Mouse (Mus musculus): ENCODE data around the gene Fem1b. TPM values are rescaled to one million over a fixed set of nuclear protein-coding genes. Genes with fewer than 3 reads are reported as not detected.
"Not testable (repeated sequence)": the region's sequence is repeated elsewhere in the genome, so short reads cannot be mapped to it uniquely, and the experiment has no call there.

Fem1b gene
- polyA plus RNA-seq, 1 experiment from 2014 or later = 49.0 TPM

DNA sequence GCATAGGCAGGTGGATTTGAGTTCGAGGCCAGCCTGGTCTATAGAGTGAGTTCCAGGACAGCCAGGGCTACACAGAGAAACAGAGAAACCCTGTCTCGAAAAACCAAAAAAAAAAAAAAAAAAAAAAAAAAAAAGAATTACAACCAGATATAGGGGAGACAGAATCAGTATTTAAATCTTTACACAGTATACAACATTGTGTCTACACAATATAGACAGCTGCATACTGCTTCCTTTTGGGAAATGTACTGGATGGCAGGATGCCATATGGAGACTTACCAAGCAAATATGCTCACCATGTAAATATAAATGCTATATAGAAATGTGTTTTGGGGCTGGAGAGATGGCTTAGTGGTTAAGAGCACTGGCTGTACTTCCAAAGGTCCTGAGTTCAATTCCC, 12.5 kb downstream of the Fem1b start:
- not testable (repeated sequence) for ATAC-seq (replicated peaks); H3K4me1 ChIP-seq; H3K9me3 ChIP-seq; H3K4me2 ChIP-seq (replicated peaks); H3K4me3 ChIP-seq; H3K9ac ChIP-seq (replicated peaks); H3K27me3 ChIP-seq; H3K27ac ChIP-seq (replicated peaks)
- peaks cover 27% of the 10 kb centered on the region for H3K36me3 ChIP-seq
- WGBS = 92% methylated on average over 2 of the region's 2 CpGs

DNA sequence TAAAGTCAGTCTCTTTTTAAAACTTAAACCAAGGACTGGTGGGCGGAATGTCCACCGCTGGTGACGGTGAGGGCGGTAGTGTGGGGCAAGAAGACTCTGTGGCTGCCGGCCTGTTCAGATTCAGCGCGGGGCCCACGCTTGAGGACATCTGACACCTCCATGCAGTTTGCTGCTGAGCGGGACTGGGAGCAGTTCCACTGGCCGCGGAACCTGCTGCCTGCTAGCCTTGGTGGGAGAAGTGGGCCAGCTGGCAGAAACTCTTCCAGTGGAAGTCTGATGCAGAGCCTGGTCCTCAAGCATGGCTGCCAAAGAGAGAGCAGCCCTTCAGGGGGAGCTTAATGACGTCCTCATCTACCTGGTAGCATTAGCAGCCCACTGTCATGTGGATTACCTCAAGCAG, 21.9 kb downstream of the Fem1b start:
- no peaks in the 10 kb centered on the region for H3K27me3 ChIP-seq
- no peak overlapping the region for H3K4me2 ChIP-seq (replicated peaks)
- no peak overlapping the region for H3K27ac ChIP-seq (replicated peaks)
- WGBS = 91% methylated on average over 12 of the region's 12 CpGs
- H3K36me3 ChIP-seq = peaks cover 16% of the 10 kb centered on the region
- H3K4me1 ChIP-seq = no peaks in the 10 kb centered on the region
- no peaks in the 10 kb centered on the region for H3K9me3 ChIP-seq
- no peak overlapping the region for H3K9ac ChIP-seq (replicated peaks)
- no peak for ATAC-seq (replicated peaks)
- H3K4me3 ChIP-seq = no peak overlapping the region

DNA sequence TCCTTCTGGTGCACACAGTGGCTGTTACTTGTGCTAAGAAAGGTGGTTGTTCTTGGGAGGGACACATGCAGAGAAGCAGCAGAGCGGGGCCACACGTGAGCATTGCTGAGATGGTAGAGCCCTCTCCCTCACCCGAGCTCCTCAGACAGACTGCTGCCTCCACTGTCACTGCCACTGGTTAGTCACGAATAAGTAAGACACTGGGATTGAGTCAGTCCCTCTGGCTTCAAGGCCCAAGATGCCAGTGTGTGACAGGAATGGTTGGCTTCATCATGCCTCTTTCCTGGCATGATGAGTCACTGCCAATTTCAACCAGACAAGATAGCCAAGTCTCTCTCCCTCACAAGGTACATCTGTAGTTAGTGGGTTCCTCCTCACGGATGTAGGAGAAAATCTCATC, 25.0 kb downstream of the Fem1b start:
- no peak overlapping the region for H3K27ac ChIP-seq (replicated peaks)
- peaks cover 24% of the 10 kb centered on the region for H3K4me1 ChIP-seq
- H3K4me3 ChIP-seq = no peak overlapping the region
- 79% methylated on average over 5 of the region's 5 CpGs for WGBS
- no peak overlapping the region for H3K4me2 ChIP-seq (replicated peaks)
- no peaks in the 10 kb centered on the region for H3K36me3 ChIP-seq
- H3K9me3 ChIP-seq = no peaks in the 10 kb centered on the region
- no peak overlapping the region for H3K9ac ChIP-seq (replicated peaks)
- no peak for ATAC-seq (replicated peaks)
- no peaks in the 10 kb centered on the region for H3K27me3 ChIP-seq

DNA sequence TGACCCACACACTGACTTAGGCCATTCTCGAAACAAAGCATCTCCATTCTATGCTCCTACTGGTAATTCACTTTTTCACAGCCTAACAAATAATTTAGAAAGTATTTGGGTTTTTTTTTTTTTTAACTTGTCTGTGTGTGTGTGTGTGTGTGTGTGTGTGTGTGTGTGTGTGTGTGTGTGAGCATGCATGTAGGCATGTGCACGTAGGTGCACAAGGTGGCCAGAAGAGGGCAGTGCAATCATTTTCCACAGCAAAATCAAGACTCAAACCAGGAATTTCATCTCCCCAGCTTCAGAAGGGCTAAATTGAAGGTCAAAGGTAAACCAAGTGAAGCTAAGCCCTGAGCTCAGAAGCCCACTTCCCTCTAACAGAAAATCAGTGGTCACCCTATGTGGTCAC, 27.5 kb downstream of the Fem1b start:
- Histone ChIP-seq H3K4me3 (no peak overlapping the region), H3K27ac (replicated peaks) (0 out of 2 replicates have a peak overlapping the region, but pooled peaks have one; percentile 72), H3K9me3 (no peaks in the 10 kb centered on the region), H3K9ac (replicated peaks) (no peak overlapping the region), H3K27me3 (no peaks in the 10 kb centered on the region), H3K4me2 (replicated peaks) (no peak overlapping the region), H3K4me1 (peaks cover 25% of the 10 kb centered on the region), H3K36me3 (no peaks in the 10 kb centered on the region)
- no peak for ATAC-seq (replicated peaks)
- WGBS = 90% methylated on average over 2 of the region's 2 CpGs

DNA sequence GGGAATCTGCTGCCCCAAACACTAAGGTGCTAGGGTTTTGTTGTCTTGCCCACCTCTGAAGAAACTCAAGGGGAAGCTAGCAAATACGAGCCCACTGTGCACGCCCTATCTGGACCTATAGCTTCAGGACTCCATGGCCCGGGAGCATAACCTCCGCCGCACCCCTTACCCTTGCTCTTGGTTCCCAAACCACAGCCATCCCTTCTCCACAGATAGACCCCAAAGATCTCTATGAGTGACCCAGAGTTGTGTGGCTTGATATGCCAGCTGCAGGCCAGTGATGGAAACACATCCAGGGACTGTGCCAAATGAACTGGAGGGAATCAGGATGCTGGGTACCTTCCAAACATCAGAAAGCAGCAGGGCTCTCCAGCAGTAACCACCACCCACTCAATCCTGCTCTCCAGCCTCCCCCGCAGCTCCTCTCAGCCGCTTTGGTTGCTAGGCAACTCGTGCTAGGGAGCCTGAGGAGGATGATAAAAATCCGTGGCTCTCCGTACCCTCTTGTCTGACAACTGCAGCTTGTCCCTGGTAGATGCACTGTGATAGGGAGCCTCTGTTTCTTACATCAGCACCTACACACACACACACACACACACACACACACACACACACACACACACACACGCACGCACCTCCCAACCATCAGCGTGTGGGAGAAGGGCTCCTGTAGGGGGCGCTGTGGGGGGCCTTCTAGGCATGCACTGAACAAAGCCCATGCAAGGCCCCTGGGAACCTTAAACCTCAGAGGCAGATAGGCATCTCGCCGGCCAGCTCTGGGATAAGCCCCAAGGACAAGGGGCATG, 28.6 kb downstream of the Fem1b start:
- ATAC-seq (replicated peaks) = peak; percentile 90
- H3K27me3 ChIP-seq = no peaks in the 10 kb centered on the region
- no peaks in the 10 kb centered on the region for H3K36me3 ChIP-seq
- H3K9ac ChIP-seq (replicated peaks) = no peak overlapping the region; the same call in 1 of the 2 replicates
- peak overlapping the region; percentile 31 for H3K4me2 ChIP-seq (replicated peaks)
- 33% methylated on average over 16 of the region's 16 CpGs for WGBS
- no peaks in the 10 kb centered on the region for H3K9me3 ChIP-seq
- H3K4me1 ChIP-seq = peaks cover 29% of the 10 kb centered on the region
- H3K27ac ChIP-seq (replicated peaks) = peak overlapping the region; percentile 72
- H3K4me3 ChIP-seq = no peak overlapping the region

DNA sequence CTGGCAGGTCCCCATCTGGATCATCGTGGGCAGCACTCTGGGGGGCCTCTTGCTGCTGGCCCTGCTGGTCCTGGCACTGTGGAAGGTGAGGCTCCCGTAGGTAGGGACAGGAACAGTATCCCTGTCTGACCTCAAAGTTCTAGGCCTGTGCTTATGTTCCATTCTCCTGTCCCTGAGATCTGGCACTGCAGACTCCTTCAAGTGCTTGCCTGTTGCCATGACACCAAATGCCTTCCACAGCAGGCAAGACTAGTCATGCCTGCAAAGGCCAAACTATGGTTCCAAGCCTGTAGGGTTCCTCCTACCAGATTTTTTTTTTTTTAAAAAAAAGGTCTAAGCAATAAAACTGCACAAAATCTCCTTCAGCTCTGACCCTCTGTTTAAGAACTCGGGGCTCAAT, 29.8 kb downstream of the Fem1b start:
- WGBS = 55% methylated on average over 3 of the region's 3 CpGs
- Histone ChIP-seq H3K4me1 (peaks cover 32% of the 10 kb centered on the region), H3K27me3 (no peaks in the 10 kb centered on the region), H3K27ac (replicated peaks) (peak overlapping the region; percentile 72), H3K36me3 (no peaks in the 10 kb centered on the region), H3K9me3 (no peaks in the 10 kb centered on the region), H3K9ac (replicated peaks) (no peak overlapping the region), H3K4me3 (no peak overlapping the region), H3K4me2 (replicated peaks) (no peak overlapping the region)
- no peak for ATAC-seq (replicated peaks)

DNA sequence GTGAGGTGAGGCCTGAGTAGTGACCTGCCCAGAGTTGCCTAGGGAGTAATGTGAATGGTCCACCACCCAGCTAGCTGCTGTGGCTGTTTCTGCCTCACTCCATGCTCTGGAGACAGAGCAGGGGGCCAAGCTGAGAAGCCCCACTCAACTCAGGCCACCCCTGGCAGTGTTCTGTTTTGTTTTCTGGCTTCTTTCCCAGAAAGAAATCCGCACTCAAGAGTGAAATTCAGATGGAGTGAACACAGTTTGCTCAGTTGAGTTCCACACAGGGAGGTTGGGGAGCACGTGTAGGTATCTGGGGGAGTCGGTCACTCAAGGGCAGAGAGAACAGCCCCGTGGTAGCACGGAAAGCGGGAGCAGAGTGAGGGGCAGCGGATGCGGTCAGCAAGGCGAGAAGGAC, 33.0 kb downstream of the Fem1b start:
- Histone ChIP-seq H3K4me1 (peaks cover 29% of the 10 kb centered on the region), H3K36me3 (no peaks in the 10 kb centered on the region), H3K9ac (replicated peaks) (no peak overlapping the region), H3K9me3 (no peaks in the 10 kb centered on the region), H3K4me3 (no peak overlapping the region), H3K27ac (replicated peaks) (no peak overlapping the region), H3K27me3 (no peaks in the 10 kb centered on the region), H3K4me2 (replicated peaks) (no peak overlapping the region)
- ATAC-seq (replicated peaks) = no peak
- WGBS = 85% methylated on average over 9 of the region's 9 CpGs

DNA sequence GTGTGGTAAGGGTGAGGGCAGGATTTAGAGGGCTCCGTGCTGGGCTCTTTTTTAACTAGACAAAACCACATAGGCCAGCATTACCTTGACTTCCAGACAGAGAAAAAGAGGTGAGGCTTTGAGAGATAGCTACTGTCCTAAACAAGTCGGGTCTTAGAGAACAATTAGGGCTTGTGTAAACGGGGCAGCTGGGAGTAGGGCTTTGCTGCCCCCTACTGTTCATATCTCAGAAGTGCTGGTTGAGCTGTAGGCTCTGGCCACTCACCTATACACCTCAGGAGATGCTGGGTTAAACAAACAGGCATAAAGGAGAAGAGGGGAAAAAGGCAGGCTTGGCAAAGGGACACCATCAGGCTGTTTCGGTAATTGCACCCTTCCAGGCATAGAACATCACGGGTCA, 34.3 kb downstream of the Fem1b start:
- Histone ChIP-seq H3K9me3 (no peaks in the 10 kb centered on the region), H3K27me3 (no peaks in the 10 kb centered on the region), H3K4me3 (no peak overlapping the region), H3K27ac (replicated peaks) (no peak overlapping the region), H3K4me1 (peaks cover 16% of the 10 kb centered on the region), H3K9ac (replicated peaks) (no peak overlapping the region), H3K4me2 (replicated peaks) (no peak overlapping the region), H3K36me3 (no peaks in the 10 kb centered on the region)
- WGBS = 13% methylated on average over 5 of the region's 5 CpGs
- peak; percentile 65 for ATAC-seq (replicated peaks)

DNA sequence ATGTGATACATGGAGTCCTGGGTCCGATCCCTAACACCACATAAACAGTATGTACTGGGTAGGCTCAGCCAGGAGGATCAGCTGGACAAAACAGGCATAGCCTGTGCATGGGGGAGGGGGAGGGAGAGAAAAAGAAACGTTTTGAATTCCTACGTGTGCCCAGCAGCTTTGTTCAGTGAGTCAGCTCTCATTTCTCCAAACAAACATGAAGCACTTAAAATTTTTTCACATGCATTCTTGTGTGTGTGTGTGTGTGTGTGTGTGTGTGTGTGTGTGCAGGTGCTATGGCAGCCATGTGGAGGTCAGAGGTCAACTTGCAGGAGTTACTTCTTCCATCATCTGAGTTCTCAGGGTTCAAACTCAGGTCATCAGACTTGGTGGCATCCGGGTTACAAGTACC, 36.3 kb downstream of the Fem1b start:
- peaks cover 7% of the 10 kb centered on the region; the same call in 1 of the 2 replicates for H3K4me1 ChIP-seq
- 69% methylated on average over 4 of the region's 4 CpGs for WGBS
- H3K9ac ChIP-seq (replicated peaks) = no peak overlapping the region
- no peak for ATAC-seq (replicated peaks)
- no peak overlapping the region for H3K4me2 ChIP-seq (replicated peaks)
- H3K27ac ChIP-seq (replicated peaks) = no peak overlapping the region
- no peaks in the 10 kb centered on the region for H3K36me3 ChIP-seq
- H3K4me3 ChIP-seq = no peak overlapping the region
- H3K27me3 ChIP-seq = no peaks in the 10 kb centered on the region
- H3K9me3 ChIP-seq = no peaks in the 10 kb centered on the region

DNA sequence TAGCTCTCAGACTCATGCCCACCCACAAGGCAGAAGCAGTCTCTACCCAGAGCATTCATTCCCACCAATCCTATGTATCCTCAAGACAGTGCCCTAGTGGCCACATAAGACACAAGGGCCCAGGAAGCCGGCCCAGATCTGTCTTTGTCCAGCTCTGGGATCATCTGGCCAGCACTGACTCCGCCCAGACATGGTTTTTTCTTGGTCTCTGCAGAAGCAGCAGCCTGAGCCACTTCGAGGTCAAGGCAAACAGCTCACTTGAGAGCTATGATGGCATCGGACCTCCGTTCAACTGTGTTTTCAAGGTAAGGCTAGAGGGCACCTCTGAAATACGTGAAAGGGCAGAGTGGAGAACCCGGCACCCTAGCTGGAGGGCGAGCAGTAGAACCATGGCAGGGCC, 39.0 kb downstream of the Fem1b start:
- H3K9me3 ChIP-seq = no peaks in the 10 kb centered on the region
- no peak overlapping the region for H3K9ac ChIP-seq (replicated peaks)
- peaks cover 4% of the 10 kb centered on the region; the same call in 1 of the 2 replicates for H3K4me1 ChIP-seq
- no peak overlapping the region for H3K4me2 ChIP-seq (replicated peaks)
- no peaks in the 10 kb centered on the region for H3K36me3 ChIP-seq
- H3K27me3 ChIP-seq = no peaks in the 10 kb centered on the region
- no peak for ATAC-seq (replicated peaks)
- WGBS = 82% methylated on average over 8 of the region's 8 CpGs
- no peak overlapping the region for H3K4me3 ChIP-seq
- no peak overlapping the region for H3K27ac ChIP-seq (replicated peaks)

DNA sequence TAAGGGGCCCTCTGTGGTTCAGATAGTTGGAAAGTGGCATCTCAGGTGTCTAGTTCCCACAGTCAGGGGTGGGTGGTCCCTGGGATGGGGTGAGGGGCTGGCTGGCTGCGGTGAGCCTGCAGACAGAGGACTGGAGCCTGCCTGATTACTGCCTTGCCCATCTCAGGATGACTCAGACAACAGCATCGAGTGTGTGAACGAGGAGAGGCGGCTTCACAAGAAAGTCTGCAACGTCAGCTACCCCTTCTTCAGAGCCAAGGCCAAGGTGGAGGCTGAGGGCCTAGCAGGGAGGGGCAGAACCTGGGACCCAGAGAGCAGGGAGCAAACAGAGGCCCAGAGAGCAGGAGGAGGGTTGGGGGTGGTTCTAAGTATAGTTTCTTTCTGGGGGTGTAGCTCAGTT, 43.4 kb downstream of the Fem1b start:
- 80% methylated on average over 5 of the region's 5 CpGs for WGBS
- Histone ChIP-seq H3K4me2 (replicated peaks) (no peak overlapping the region), H3K4me1 (peaks cover 10% of the 10 kb centered on the region), H3K27ac (replicated peaks) (no peak overlapping the region), H3K4me3 (no peak overlapping the region), H3K9ac (replicated peaks) (no peak overlapping the region), H3K36me3 (no peaks in the 10 kb centered on the region), H3K27me3 (no peaks in the 10 kb centered on the region), H3K9me3 (no peaks in the 10 kb centered on the region)
- ATAC-seq (replicated peaks) = no peak

DNA sequence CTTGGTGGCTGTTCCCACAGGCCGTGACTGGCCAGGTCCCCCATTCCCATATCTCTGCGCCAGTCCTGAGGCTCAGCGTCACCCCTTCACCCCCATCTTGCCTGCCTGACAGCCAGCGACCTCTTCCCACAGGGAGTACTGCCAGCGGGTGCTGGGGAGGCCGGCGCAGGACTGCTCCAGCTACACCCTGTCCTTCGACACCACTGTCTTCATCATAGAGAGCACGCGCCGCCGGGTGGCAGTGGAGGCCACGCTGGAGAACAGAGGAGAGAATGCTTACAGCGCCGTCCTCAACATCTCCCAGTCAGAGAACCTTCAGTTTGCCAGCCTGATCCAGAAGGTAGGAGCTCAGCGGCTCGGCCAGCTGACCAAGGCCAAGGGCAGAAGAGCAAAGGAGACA, 44.3 kb downstream of the Fem1b start:
- H3K4me2 ChIP-seq (replicated peaks) = no peak overlapping the region
- no peaks in the 10 kb centered on the region for H3K27me3 ChIP-seq
- peaks cover 10% of the 10 kb centered on the region for H3K4me1 ChIP-seq
- no peaks in the 10 kb centered on the region for H3K9me3 ChIP-seq
- ATAC-seq (replicated peaks) = no peak
- H3K27ac ChIP-seq (replicated peaks) = no peak overlapping the region
- H3K36me3 ChIP-seq = no peaks in the 10 kb centered on the region
- H3K9ac ChIP-seq (replicated peaks) = no peak overlapping the region
- WGBS = 71% methylated on average over 17 of the region's 17 CpGs
- no peak overlapping the region for H3K4me3 ChIP-seq

DNA sequence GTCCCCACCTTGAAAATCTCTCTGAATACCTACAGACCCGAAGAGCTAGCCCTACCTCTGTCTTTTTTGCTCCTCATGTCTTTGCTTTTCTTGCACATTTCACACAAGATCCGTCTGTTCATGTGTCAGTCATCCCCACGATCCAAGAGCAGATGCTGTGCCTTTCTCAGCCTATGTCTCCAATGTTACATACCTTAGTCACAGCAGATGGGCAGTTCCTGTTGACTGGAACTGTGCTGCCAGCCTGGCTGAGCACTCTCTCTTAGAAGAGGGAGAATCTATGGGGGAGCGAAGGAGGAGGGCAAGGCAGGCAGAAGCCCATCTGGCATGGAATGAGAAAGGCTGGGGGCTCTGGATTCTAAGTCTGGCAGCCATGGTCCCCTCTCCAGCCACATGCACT, 46.4 kb downstream of the Fem1b start:
- H3K4me2 ChIP-seq (replicated peaks) = no peak overlapping the region
- no peaks in the 10 kb centered on the region for H3K9me3 ChIP-seq
- no peak overlapping the region for H3K4me3 ChIP-seq
- peaks cover 10% of the 10 kb centered on the region for H3K4me1 ChIP-seq
- H3K27ac ChIP-seq (replicated peaks) = peak overlapping the region; percentile 31
- no peaks in the 10 kb centered on the region for H3K36me3 ChIP-seq
- H3K27me3 ChIP-seq = no peaks in the 10 kb centered on the region
- 0 out of 2 replicates have a peak, but pooled peaks have one; percentile 55 for ATAC-seq (replicated peaks)
- 51% methylated on average over 4 of the region's 4 CpGs for WGBS
- H3K9ac ChIP-seq (replicated peaks) = no peak overlapping the region

Data from forebrain, embryonic 15.5 days (tissue).